Mouse (Mus musculus) cerebellum, adult 18-20 months (tissue): ENCODE results near the gene Tob2.

Experiments
- DNase-seq, 2 experiments: peaks; one replicate each; pipeline ENCODE4 v3.0.0; 2021

Tob2 gene

DNA sequence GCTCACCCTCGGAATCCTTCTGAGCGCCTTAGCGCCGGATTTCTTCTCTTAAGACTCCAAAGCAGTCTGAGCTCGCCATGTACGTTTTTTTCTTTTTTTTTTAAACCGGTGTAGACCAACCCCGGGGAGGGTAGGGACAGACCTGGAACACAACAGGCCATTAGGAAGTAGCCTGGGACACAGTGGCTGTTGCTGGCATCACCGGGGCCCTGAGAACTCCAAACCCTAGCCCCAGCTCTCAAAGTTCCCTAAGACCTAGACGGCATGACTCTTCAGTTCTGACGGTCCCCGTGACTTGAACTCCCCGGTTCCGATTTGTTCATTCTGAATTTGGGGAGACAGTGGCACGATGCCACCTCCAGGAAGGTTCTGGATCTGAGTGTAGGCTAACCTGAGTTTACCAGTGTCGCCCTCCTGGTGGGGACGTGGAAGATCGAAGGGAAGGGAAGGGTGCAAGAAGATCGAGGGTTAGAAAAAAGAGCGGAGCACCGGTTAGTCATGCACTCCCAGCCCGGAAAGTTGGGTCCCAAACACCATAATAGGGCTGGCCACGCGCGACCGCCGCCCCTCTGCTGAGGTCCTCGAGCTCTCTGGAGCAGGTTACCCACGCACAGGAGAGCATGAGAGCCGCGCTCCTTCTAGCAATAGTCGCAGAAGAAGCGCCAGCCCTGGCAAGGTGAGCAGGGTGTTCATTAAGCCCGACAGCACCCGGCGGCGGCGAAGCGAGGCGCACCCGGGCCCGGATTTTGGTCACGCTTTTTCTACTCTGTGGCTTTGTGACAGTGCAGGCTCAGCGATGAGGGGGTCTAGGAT, at the start of gene Tob2:
Gene Tob2 (minus strand): TSS at position 280 of the 813 bp plus-strand sequence.
- DNase-seq = peak; percentile 73 to 81

DNA sequence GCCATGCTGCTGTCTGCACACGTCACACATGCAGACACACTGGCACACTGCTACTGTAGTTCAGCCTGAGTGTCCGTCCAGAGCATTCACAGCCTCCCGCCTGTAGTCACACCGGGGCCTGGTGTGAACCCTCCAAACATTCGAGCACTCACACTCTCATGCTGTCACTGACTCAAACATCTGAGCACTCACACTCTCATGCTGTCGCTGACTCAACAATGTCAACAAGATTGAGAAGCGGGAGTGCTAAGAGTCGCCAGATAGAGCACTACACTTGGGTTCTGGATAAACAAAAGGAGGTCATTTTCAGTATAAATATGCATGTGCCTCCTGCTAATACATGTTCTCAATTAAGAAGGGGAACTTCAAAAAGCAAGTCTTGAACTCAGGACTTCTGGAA, 49.4 kb upstream of the Tob2 start:
- no peak for DNase-seq

DNA sequence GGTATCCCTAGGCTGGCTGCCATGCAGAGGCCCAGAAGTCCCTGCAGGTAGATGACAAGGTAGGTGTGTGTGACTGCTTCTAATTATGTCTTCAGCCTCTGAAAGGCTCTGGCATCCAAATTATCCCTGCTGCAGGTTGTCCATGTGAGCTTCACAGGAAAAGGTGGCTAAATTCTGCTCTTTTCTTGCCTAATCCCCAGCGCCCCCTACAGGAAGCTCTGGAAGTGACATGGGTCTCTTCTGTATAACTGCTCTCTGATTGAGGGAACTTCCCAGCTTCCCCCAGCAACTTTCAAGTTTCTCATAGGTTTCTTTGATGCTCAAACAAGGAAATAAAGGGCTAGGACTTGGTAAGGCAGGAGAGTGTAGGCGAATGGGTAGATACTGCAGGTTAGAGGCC, 46.3 kb upstream of the Tob2 start:
- peak; percentile 72 to 81 for DNase-seq

DNA sequence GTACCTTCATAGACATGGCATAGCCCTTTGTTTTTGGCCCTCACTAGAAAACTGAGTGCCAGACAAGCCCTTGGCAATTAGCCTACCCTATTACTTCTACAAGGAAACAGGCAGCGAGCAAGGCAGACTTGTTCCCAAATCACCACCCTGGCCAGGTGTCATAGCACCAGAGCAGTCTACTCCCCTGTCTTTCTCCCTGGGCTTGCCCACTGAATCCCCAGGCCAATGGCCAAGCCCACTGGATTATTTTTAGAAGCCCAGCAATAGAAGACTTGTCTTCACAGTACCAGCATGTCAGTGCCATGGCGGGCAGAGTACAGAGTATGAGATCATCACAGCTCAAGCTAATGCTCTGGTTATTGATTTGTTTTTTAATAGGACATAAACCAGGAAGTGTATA, 40.2 kb upstream of the Tob2 start:
- peak; percentile 43 to 56 for DNase-seq

DNA sequence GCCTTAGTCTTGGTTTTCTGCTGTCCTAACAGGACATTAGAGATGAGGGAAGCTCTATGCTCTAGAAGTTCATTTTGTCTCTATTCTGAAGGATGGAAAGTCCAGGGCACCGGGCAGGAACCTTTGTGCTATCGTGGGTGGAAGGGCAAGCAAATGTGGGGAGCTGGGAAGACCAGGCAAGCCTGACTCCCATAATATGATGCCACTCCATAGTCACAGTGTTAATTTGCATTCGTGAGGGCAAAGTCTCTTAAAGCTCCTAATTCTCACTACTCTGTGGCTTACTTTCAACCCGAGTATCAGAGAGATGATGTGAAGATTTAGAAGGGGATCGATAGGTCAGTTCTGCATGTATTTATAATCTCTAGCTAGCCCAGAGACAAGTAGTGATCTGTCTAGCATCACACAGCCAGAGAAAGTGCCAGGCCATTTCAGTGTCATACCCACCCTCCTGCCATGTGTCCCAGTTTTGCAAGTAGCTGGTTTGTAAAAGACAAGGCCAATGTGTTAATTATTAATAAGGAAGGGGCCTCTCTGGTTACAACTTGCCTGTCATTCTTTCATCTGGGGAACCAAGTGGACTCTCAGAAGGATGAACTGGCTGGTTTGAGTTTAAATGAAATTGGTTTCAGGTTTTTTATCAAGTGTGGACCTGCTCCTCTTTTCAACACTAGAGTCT, 39.1 kb upstream of the Tob2 start:
- no peak for DNase-seq

DNA sequence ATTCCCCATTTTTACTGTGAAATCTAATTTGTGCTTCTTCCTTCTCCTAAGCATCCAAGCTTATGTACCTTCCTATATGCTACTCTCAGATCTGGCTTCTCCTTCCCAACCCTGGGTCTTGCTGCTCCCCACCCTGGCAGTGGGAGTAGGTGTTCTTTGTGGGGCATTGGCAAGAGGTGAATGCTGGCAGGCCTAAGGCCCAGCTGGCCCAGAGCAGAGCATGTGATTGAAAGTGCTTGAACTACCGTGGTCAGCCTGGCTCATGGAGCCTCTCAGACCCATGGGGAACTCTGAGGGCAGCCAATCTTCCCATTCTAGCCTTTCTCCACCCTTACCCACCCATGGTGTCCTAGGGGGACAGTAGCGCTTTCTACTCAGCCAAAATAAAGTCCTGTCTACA, 37.8 kb upstream of the Tob2 start:
- no peak for DNase-seq

DNA sequence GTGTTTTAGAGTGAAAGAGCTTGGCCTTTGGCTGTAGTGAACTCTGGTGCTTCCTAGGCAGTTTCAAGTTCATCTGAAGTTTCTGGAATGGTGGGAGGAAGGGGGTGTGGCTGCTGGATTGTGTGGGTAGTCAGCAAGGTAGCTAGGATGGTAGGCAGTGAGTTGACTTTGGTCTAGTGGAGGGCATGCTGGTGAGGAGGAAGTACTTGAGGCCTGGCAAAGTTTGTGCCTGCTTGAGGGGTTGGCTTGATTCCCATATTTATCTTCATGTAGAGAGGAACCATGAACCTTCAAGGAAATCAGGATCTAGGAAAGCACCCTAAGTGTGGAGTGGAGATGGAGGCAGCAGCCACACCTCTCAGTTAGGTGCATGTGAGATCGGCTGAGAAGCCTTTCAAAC, 35.4 kb upstream of the Tob2 start:
- no peak for DNase-seq

DNA sequence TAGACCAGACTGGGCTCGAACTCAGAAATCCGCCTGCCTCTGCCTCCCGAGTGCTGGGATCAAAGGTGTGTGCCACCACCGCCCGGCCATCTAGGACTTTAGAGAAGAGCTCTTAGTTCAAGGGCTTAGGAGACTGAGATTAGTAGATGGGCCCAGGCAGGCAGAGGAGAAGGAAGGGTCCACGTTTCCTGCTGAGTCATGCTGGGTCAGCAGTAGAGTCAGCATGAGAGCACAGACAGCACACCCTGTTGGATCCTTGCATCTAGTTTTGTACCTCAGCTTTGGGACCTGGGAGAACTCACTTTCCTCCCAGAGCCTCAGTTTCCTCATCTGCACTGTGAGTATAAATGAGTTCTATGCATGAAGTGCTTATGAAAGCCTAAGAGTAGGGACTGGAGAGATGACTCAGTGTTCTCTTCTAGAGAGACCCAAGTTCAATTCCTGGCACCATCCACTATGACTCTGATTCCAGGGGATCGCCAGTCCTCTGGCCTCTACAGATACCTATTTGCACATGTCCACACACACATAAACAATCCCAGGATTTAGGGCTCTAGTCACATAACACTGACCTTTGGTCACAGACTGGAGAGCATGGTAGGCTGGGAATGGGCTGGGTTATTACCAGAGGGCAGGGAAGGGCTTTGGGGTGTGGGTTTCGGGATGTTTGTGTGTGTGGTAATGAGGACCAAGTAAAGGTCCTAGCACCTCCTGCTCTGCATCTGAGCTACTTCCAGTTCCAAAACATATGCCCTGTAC, 33.4 kb upstream of the Tob2 start:
- DNase-seq = no peak

DNA sequence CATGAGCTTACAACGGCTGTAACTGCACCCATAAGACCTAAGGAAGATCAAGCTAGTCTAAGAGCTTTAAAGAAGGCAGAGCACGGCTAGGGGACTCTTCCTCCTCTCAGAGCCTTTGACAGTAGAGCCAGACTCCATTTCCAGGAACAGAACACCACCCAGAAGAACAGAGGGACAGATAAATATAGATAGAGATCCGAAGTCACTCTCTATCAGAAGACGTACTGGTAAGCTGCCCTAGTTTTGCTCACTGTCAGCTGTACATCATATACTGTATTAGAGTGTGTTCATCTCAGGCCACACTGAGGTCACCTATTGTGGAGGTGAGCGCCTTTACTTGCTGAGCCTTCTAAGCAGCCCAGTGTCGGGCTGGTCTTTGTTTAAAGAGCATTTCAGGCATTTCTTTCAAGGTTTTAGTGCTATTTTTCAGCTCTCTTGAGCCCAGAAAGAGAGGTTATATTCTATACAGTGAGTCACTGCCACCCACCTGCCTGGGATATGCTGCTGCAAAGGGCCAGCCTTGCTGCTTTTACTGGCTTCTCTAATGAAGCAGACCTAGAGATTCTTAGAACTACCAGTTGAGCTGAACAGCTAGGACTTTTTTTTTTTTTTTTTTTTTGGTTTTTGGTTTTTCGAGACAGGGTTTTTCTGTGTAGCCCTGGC, 32.7 kb upstream of the Tob2 start:
- no peak for DNase-seq

DNA sequence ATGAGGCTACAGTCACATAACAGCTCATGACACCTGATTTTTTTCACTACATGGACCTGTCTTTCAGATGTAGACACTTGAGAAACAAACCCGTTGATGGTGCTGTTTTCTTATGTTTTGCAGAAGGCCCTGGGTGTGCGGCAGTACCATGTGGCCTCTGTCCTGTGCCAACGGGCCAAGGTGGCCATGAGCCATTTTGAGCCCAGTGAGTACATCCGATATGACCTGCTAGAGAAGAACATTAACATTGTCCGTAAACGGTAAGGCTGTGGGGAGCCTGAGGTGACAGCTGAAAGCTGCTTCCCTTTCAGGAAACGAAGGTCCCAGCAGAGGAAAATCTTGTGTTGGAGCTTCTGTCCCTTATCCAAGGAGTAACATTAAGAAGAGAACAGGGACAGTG, 30.6 kb upstream of the Tob2 start:
- peak; percentile 71 to 74 for DNase-seq

DNA sequence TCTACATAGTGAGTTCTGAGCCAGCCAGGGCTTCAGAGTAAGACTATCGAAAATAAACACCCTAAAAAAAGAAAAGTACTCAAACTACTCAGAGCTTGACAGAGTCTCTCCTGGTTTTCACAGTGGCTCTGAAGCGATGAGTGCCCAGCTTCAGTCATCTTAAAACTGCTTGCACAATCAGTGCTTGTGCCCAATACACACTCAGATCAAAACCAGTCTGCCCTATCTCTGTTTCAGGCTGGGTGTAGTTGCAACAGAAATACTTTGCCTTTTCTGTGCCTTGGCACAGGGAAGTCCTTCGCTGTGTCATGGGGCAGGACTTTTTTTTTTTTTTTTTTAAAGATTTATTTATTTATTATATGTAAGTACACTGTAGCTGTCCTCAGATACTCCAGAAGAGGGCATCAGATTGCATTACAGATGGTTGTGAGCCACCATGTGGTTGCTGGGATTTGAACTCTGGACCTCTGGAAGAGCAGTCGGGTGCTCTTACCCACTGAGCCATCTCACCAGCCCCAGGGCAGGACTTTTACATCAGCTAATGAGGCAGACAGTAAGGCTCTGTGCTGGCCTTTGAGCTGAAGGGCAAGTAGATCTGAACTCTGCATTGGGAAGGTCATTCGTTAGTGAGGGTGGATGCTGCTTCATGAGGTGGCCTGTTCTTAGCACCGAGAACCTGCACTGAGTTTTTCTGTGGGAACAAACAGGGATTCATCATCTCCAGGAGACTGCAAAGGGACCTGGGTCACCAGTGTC, 28.4 kb upstream of the Tob2 start:
- DNase-seq = no peak

DNA sequence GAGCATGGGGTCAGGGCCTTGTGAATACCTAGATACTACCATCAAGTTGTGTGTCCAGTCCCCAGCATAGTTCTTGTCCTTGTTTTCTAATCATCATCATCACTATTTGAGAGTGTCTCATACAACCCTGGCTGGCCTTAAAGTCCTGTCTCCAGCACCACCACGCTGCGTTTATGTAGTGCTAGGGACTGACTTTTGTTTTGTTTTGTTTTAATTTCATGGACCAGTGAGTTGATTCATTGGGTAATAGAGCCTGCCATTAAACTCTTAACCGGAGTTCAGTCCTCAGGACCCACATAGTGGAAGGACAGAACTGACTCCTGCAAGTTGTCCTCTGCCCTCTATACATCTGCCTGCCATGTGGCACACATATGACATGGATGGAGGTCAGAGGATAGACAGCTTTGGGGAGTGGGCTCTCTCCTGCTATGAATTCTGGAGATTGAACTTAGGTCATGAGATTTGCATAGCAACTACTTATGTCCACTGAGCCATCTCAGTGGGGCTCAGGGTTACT, 26.9 kb upstream of the Tob2 start:
- DNase-seq = no peak

DNA sequence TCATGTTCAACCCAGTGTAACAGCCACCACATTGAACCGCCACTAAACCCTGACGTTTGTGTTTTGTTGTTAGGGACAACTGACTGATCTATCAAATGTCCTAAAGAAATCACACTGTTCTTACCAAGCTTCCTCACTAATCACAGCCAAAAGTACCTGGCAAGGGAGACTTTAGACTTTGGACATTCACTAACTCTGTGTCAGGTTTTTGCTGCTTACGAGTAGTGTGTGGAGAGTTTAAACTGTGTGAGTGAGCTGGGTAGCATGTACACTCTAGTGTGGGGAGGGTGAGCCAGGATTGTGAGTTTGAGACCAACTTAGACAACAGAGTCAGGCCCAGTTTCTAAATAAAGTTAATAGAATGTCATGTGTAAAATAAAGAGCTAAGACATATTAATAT, 23.8 kb upstream of the Tob2 start:
- DNase-seq = no peak

DNA sequence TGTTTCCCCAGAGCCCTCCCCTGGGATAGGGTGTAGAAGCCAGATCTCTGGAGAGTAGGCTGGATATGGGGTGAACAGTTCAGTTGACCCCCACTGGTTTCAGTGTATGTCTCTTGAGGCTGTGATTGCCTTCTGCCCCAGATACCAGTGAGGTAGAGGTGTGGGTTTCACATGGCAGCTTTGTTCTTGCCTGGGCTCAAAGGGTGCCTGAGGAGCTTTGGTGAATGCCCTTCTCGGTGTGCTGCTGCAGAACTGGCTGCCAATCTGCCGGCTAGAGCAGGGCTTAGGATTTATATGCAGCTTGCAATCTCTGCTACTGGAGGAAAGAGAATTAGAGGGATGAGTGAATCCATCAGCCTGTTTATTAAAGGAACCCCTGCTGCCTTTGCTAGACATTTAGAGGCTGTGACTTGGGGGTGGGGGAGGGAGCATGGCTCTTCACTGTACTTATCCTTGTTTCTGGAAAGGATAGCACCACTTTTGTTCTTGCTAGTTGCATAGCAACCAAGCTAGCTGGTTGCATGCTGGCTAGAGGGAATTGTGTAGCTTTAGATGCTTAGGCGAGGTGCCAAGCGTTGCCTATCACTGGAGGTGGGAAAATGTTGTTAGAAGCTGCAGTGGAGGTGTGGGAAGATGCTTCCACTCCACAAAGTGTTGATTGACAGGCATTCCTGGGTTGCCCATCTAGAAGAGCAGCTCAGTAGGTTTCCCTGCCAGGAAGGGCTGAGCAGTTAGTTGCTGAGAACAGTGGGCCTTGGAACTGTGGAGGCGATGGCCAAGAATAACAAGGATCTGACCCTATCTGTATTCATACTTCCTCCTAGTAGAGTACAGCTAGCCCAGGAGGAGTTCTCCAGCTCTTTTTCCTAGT, 21.2 kb upstream of the Tob2 start:
- DNase-seq = no peak

DNA sequence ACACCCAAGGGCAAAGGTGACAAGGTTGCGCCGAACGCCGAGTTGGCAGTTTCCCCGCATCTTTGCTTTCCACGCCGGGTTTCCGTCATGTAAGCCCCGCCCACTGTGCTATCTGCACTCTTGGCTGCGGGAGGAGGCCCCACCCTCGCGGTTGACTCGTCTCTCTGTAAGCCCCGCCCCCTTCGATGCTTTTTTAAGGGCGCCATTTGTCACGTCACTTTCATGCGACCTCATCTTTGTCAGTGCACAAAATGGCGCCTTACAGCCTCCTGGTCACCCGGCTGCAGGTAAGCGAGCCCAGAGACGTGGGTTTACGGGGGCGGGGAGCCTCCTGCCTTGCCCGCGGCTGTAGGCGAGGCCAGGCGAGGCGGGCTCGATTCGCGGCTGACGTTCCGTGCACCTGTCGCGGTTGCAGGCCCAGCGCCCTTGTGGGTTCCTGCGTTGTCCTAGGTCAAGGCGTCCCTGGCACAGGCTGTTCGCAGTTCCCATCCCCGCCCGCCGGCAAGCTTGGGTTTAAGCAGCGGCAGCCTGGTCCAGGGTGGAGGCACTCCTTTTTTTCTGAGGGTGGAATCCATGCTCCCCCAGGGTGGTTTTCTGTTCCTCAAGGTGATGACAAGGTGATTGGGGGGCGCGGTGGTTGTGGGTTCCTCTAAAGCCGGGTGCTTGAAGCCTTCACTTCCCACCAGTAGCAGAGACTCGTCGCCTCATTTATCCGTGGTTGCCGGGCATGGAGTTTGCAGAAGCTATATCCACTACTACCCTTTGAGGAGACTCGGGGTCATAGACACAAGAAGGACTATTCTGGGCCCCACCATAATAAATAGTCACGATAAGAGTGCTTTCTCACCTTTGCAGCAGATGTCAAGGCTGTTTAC, 13.9 kb upstream of the Tob2 start, which contains the start of gene Aco2:
Gene Aco2 (plus strand): TSS at position 48 of the 875 bp plus-strand sequence.
- DNase-seq = peak; percentile 98 to 99

DNA sequence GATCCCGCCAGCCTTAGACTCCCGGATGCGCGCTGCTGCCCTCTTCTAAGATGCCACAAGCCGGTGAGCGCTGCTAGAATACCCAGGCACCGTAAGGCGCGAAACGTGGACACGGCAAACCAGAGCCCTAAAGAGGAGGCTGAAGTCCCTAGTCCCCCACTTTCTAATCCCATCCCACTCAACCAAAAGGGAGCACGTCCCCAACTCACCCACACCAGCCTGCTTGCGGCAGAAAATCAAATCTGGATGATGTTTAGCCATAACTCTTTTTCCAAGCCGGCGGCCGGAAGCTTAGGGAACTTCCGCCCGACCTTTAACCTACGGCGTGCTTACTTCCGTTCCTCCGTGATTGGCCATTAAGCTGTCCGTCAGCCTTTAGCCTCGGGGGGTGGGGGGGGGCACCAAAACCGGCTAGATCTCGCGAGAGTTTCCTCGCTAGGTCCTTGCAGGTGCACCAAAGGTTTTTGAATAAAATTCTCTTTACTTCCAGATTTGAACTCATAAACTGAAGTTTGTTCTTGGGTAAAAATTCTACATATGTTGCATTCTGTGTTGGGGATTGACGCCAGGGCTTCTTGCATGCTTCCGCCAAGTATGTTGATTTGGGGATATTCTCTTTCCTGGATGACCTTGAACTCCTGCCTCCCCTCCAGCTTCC, 13.1 kb upstream of the Tob2 start, which contains the start of gene Phf5a:
Gene Phf5a (minus strand): TSS at position 308 of the 658 bp plus-strand sequence.
- peak; percentile 83 to 85 for DNase-seq

DNA sequence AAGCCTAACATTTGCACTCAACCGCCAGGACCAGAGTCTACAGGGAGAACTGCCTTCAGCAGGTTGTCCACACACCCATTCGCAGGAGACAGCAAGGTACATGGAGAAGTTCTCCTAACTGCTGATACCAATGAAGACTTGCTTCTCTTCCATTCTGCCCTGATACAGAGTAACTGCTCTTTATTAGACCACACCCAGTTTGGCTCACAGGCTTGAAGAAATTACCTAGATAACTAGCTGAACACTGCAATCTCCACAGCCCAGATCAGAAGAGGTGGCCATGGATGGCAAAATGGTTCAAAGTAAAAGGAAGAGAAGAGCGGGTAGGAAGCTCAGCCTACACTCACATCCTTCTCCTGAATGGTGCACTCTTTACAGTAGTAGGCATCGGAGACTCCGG, 11.4 kb upstream of the Tob2 start:
- no peak for DNase-seq

DNA sequence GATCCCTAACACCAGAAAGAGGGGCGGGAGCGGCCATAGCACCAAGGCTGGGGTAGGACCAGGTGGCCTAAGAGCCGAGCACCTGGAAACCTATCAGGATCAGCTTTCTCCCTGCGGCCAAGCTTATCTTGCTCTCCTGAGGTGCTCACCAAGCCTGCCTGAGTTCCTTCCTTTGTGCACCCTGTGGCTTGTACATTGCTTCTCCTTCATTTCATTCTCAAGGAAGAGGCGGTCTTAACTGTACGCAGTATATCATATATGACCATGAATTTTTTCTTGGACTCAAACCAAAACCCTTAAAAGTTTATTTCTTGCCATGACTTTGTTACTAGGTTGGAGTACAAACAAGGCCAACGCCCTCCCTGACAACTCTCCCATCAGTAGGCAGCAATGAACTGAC, 5.6 kb upstream of the Tob2 start:
- DNase-seq = no peak

DNA sequence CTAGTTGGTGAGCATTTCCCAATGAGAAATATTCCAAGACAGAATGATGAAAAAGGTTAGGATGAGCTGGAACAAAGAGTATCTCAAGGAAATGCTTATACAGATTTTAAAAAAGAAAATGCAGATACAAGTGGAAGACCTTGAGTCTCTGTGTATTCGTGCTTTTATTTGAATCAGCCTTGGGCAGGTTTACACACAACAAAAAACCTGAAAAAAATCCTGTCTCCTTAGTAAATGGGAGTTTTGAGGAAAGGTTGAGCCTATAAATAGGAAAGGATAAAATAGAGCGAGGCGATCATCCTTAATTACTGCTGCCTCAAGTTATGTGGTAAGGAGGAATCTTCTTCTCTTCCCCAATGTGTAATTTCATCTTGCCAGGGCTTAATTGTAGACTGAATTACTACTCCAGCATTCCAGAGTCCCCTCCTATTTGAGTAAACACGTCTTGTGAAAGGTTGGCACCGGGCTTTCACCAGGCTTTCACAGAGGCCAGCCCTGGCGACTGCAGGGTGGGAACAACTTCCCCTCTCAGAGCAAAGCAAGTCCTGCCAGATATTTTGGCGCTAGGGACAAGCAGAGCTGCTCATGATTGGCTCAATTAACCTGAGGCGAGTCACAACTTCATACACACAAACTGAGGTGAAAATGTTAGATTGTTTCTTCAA, 2.0 kb upstream of the Tob2 start:
- peak; percentile 39 to 49 for DNase-seq
